Mouse (Mus musculus) retina, postnatal 7 days (tissue): Measurements from ENCODE around the gene Slc44a2.

Source experiments
- DNase-seq: peaks from one replicate; pipeline ENCODE4 v3.0.0-alpha.2; 2012; ENCODE audit warnings: low read depth, low spot score

The Slc44a2 gene

GRCm38 (mm10) chr9:21332161-21333061 lies 11.9 kb downstream of the Slc44a2 start:
- no peak for DNase-seq

- no peak for DNase-seq
Observed at GRCm38 (mm10) chr9:21333523-21333922, 13.0 kb downstream of the Slc44a2 start.

- DNase-seq, result no peak
Observed at GRCm38 (mm10) chr9:21334747-21335146, 14.2 kb downstream of the Slc44a2 start.

- no peak for DNase-seq
Observed at GRCm38 (mm10) chr9:21335391-21335790, 14.9 kb downstream of the Slc44a2 start.

GRCm38 (mm10) chr9:21336491-21336890 lies 16.0 kb downstream of the Slc44a2 start:
- DNase-seq, result no peak

- DNase-seq, result no peak
Observed at GRCm38 (mm10) chr9:21337652-21338051, 17.2 kb downstream of the Slc44a2 start.

GRCm38 (mm10) chr9:21340411-21340810 lies 19.9 kb downstream of the Slc44a2 start:
- DNase-seq, result no peak

- no peak for DNase-seq
Observed at GRCm38 (mm10) chr9:21346627-21347365, 26.3 kb downstream of the Slc44a2 start.

GRCm38 (mm10) chr9:21348152-21348551 lies 27.7 kb downstream of the Slc44a2 start:
- DNase-seq, result no peak

GRCm38 (mm10) chr9:21351178-21351577 lies 30.7 kb downstream of the Slc44a2 start:
- no peak for DNase-seq

- DNase-seq, result no peak
Observed at GRCm38 (mm10) chr9:21351702-21352377, 31.3 kb downstream of the Slc44a2 start.

- DNase-seq, result no peak
Observed at GRCm38 (mm10) chr9:21352463-21353372, 32.2 kb downstream of the Slc44a2 start.

GRCm38 (mm10) chr9:21353373-21353686 lies 32.8 kb downstream of the Slc44a2 start:
- no peak for DNase-seq

- no peak for DNase-seq
Observed at GRCm38 (mm10) chr9:21354796-21355195, 34.3 kb downstream of the Slc44a2 start.

GRCm38 (mm10) chr9:21356981-21357718 lies 36.7 kb downstream of the Slc44a2 start:
- DNase-seq, result peak; percentile 81

- peak; percentile 28 for DNase-seq
Observed at GRCm38 (mm10) chr9:21366541-21367220, 46.2 kb downstream of the Slc44a2 start.

GRCm38 (mm10) chr9:21367357-21368111 lies 47.0 kb downstream of the Slc44a2 start, which contains the start of gene Ilf3:
Gene Ilf3 (plus strand): TSS chr9:21367871.
- DNase-seq, result peak; percentile 99

GRCm38 (mm10) chr9:21368131-21368584 lies 47.7 kb downstream of the Slc44a2 start:
- DNase-seq, result peak; percentile 56

- no peak for DNase-seq
Observed at GRCm38 (mm10) chr9:21369080-21369479, 48.6 kb downstream of the Slc44a2 start.
